Mouse (Mus musculus): ENCODE measurements around the gene Sgsh. TPM values are rescaled to one million over a fixed set of nuclear protein-coding genes. Genes with fewer than 3 reads are reported as not detected.

Sgsh gene
- polyA plus RNA-seq, 1 experiment from 2014 or later: 3.1 TPM

- Histone ChIP-seq H3K4me2 (replicated peaks) (peak overlapping the region; percentile 49), H3K4me3 (replicated peaks) (peak overlapping the region; percentile 21), H3K36me3 (0 out of 2 replicates have a peak, but pooled peaks cover 3% of the 10 kb centered on the region), H3K9ac (replicated peaks) (peak overlapping the region; percentile 57), H3K4me1 (replicated peaks) (peaks cover 13% of the 10 kb centered on the region), H3K27me3 (no peaks in the 10 kb centered on the region), H3K27ac (0 out of 2 replicates have a peak overlapping the region, but pooled peaks have one; percentile 19), H3K9me3 (no peaks in the 10 kb centered on the region; the same call in 1 of the 2 replicates)
- peak; percentile 62; the same call in 1 of the 2 replicates for ATAC-seq
- 20% methylated on average over 11 of the region's 11 CpGs for WGBS
These were observed 7.6 kb upstream of the Sgsh start for GRCm38 (mm10) chr11:119362769-119363533.

GRCm38 (mm10) chr11:119359089-119359488 lies 3.8 kb upstream of the Sgsh start:
- WGBS: 87% methylated on average over 10 of the region's 10 CpGs
- no peak for ATAC-seq
- no peaks in the 10 kb centered on the region for H3K9me3 ChIP-seq

GRCm38 (mm10) chr11:119354798-119355442 lies 416 bp downstream of the Sgsh start:
- no peaks in the 10 kb centered on the region for H3K9me3 ChIP-seq
- no peaks in the 10 kb centered on the region for H3K36me3 ChIP-seq
- no peaks in the 10 kb centered on the region for H3K27me3 ChIP-seq
- peak overlapping the region; percentile 76 for H3K9ac ChIP-seq (replicated peaks)
- ATAC-seq: no peak
- H3K4me2 ChIP-seq (replicated peaks): peak overlapping the region; percentile 92
- 7% methylated on average over 23 of the region's 23 CpGs for WGBS
- peak overlapping the region; percentile 70 for H3K4me3 ChIP-seq (replicated peaks)
- H3K27ac ChIP-seq: peak overlapping the region; percentile 47; the same call in 1 of the 2 replicates
- H3K4me1 ChIP-seq (replicated peaks): peaks cover 20% of the 10 kb centered on the region

More at GRCm38 (mm10) chr11:119359089-119359488, 3.8 kb upstream of the Sgsh start:
- Histone ChIP-seq H3K4me3 (replicated peaks) (no peak overlapping the region), H3K36me3 (no peaks in the 10 kb centered on the region), H3K27me3 (no peaks in the 10 kb centered on the region), H3K4me1 (replicated peaks) (peaks cover 33% of the 10 kb centered on the region), H3K27ac (no peak overlapping the region), H3K9ac (replicated peaks) (no peak overlapping the region), H3K4me2 (replicated peaks) (no peak overlapping the region)

GRCm38 (mm10) chr11:119353946-119354345 lies 1.4 kb downstream of the Sgsh start:
- Histone ChIP-seq H3K36me3 (no peaks in the 10 kb centered on the region), H3K27me3 (no peaks in the 10 kb centered on the region), H3K27ac (no peak overlapping the region), H3K4me2 (replicated peaks) (no peak overlapping the region), H3K4me1 (replicated peaks) (peaks cover 20% of the 10 kb centered on the region), H3K4me3 (replicated peaks) (no peak overlapping the region), H3K9me3 (no peaks in the 10 kb centered on the region), H3K9ac (replicated peaks) (no peak overlapping the region)
- 91% methylated on average over 4 of the region's 4 CpGs for WGBS
- ATAC-seq: no peak

GRCm38 (mm10) chr11:119352113-119352512 lies 3.2 kb downstream of the Sgsh start:
- no peak overlapping the region for H3K9ac ChIP-seq (replicated peaks)
- no peak for ATAC-seq
- WGBS: 83% methylated on average over 7 of the region's 7 CpGs
- peaks cover 20% of the 10 kb centered on the region for H3K4me1 ChIP-seq (replicated peaks)
- H3K4me3 ChIP-seq (replicated peaks): no peak overlapping the region
- no peaks in the 10 kb centered on the region for H3K27me3 ChIP-seq
- no peaks in the 10 kb centered on the region for H3K9me3 ChIP-seq
- H3K27ac ChIP-seq: no peak overlapping the region
- no peaks in the 10 kb centered on the region for H3K36me3 ChIP-seq
- no peak overlapping the region for H3K4me2 ChIP-seq (replicated peaks)

GRCm38 (mm10) chr11:119347125-119347524 lies 8.2 kb downstream of the Sgsh start:
- no peaks in the 10 kb centered on the region for H3K4me1 ChIP-seq (replicated peaks)
- no peaks in the 10 kb centered on the region for H3K27me3 ChIP-seq
- 88% methylated on average over 4 of the region's 4 CpGs for WGBS
- no peak for ATAC-seq
- no peaks in the 10 kb centered on the region for H3K9me3 ChIP-seq
- H3K4me3 ChIP-seq (replicated peaks): no peak overlapping the region
- no peak overlapping the region for H3K27ac ChIP-seq
- H3K9ac ChIP-seq (replicated peaks): no peak overlapping the region
- H3K4me2 ChIP-seq (replicated peaks): no peak overlapping the region
- no peaks in the 10 kb centered on the region for H3K36me3 ChIP-seq

GRCm38 (mm10) chr11:119344865-119345264 lies 10.5 kb downstream of the Sgsh start:
- Histone ChIP-seq H3K4me2 (replicated peaks) (no peak overlapping the region), H3K27ac (no peak overlapping the region), H3K9ac (replicated peaks) (no peak overlapping the region), H3K4me3 (replicated peaks) (no peak overlapping the region), H3K9me3 (no peaks in the 10 kb centered on the region), H3K4me1 (replicated peaks) (no peaks in the 10 kb centered on the region), H3K36me3 (no peaks in the 10 kb centered on the region), H3K27me3 (no peaks in the 10 kb centered on the region)
- WGBS: 76% methylated on average over 6 of the region's 6 CpGs
- no peak for ATAC-seq

- no peak overlapping the region for H3K9ac ChIP-seq (replicated peaks)
- no peaks in the 10 kb centered on the region for H3K9me3 ChIP-seq
- no peaks in the 10 kb centered on the region for H3K36me3 ChIP-seq
- H3K4me3 ChIP-seq (replicated peaks): no peak overlapping the region
- no peak overlapping the region for H3K4me2 ChIP-seq (replicated peaks)
- no peaks in the 10 kb centered on the region for H3K27me3 ChIP-seq
- no peaks in the 10 kb centered on the region for H3K4me1 ChIP-seq (replicated peaks)
- WGBS: 89% methylated on average over 8 of the region's 8 CpGs
- ATAC-seq: no peak
- no peak overlapping the region for H3K27ac ChIP-seq
These were observed 11.2 kb downstream of the Sgsh start for GRCm38 (mm10) chr11:119344178-119344577.

GRCm38 (mm10) chr11:119339637-119340036 lies 15.7 kb downstream of the Sgsh start:
- Histone ChIP-seq H3K4me2 (replicated peaks) (no peak overlapping the region), H3K9ac (replicated peaks) (no peak overlapping the region), H3K4me1 (replicated peaks) (no peaks in the 10 kb centered on the region), H3K4me3 (replicated peaks) (no peak overlapping the region), H3K27me3 (0 out of 2 replicates have a peak, but pooled peaks cover 3% of the 10 kb centered on the region), H3K27ac (no peak overlapping the region), H3K9me3 (no peaks in the 10 kb centered on the region), H3K36me3 (no peaks in the 10 kb centered on the region)
- 5% methylated on average over 5 of the region's 5 CpGs for WGBS
- no peak for ATAC-seq

- no peak overlapping the region for H3K4me2 ChIP-seq (replicated peaks)
- H3K27ac ChIP-seq: no peak overlapping the region
- no peaks in the 10 kb centered on the region for H3K36me3 ChIP-seq
- H3K4me1 ChIP-seq (replicated peaks): no peaks in the 10 kb centered on the region
- WGBS: 47% methylated on average over 5 of the region's 5 CpGs
- H3K27me3 ChIP-seq: 0 out of 2 replicates have a peak, but pooled peaks cover 3% of the 10 kb centered on the region
- ATAC-seq: no peak
- H3K9me3 ChIP-seq: no peaks in the 10 kb centered on the region
- no peak overlapping the region for H3K9ac ChIP-seq (replicated peaks)
- H3K4me3 ChIP-seq (replicated peaks): no peak overlapping the region
These were observed 16.2 kb downstream of the Sgsh start for GRCm38 (mm10) chr11:119339179-119339578.

GRCm38 (mm10) chr11:119338271-119339059 lies 16.9 kb downstream of the Sgsh start:
- H3K27me3 ChIP-seq: 0 out of 2 replicates have a peak, but pooled peaks cover 3% of the 10 kb centered on the region
- H3K27ac ChIP-seq: no peak overlapping the region
- WGBS: 87% methylated on average over 10 of the region's 10 CpGs
- H3K4me2 ChIP-seq (replicated peaks): no peak overlapping the region
- H3K4me1 ChIP-seq (replicated peaks): no peaks in the 10 kb centered on the region
- no peaks in the 10 kb centered on the region for H3K36me3 ChIP-seq
- no peak overlapping the region for H3K9ac ChIP-seq (replicated peaks)
- no peak for ATAC-seq
- H3K9me3 ChIP-seq: no peaks in the 10 kb centered on the region
- no peak overlapping the region for H3K4me3 ChIP-seq (replicated peaks)

- no peaks in the 10 kb centered on the region for H3K9me3 ChIP-seq
- H3K27ac ChIP-seq: no peak overlapping the region
- ATAC-seq: no peak
- no peak overlapping the region for H3K4me3 ChIP-seq (replicated peaks)
- no peak overlapping the region for H3K9ac ChIP-seq (replicated peaks)
- H3K4me1 ChIP-seq (replicated peaks): no peaks in the 10 kb centered on the region
- 45% methylated on average over 3 of the region's 3 CpGs for WGBS
- H3K4me2 ChIP-seq (replicated peaks): no peak overlapping the region
- H3K36me3 ChIP-seq: no peaks in the 10 kb centered on the region
- peaks cover 7% of the 10 kb centered on the region; the same call in 1 of the 2 replicates for H3K27me3 ChIP-seq
These were observed 23.4 kb downstream of the Sgsh start for GRCm38 (mm10) chr11:119331970-119332369.
